Mouse (Mus musculus) intestine, embryonic 14.5 days (tissue): ENCODE measurements around the gene Sdha. TPM values are rescaled to one million over a fixed set of nuclear protein-coding genes. Genes with fewer than 3 reads are reported as not detected.

Experiments
- ATAC-seq: fragments of 200-750 bp; cut with Nextera tagmentation; replicated peaks from 2 replicates; pipeline ENCODE4 v1.8.0; 2017; ENCODE audit warnings: low read depth, moderate number of reproducible peaks, moderate TSS enrichment, moderate library complexity; ENCODE audit not compliant: low FRiP score, low TSS enrichment
- DNase-seq: peaks from one replicate; pipeline ENCODE4 v3.0.0-alpha.2; 2018; ENCODE audit warnings: low spot score
- H3K27ac ChIP-seq: fragments of 300-500 bp; sonication (generic); 2 replicates; pipeline ENCODE4 v1.5.1; 2014; ENCODE audit warnings: low read depth, mild to moderate bottlenecking, control low read depth
- H3K27me3 ChIP-seq: fragments of 300-500 bp; sonication (generic); replicated peaks from 2 replicates; pipeline ENCODE4 v1.6.1; 2014; ENCODE audit warnings: low read length, control low read depth; ENCODE audit not compliant: control insufficient read depth, insufficient read depth
- H3K36me3 ChIP-seq: fragments of 300-500 bp; sonication (generic); 2 replicates; pipeline ENCODE4 v1.6.1; 2014; ENCODE audit warnings: low read length, control low read depth; ENCODE audit not compliant: control insufficient read depth, insufficient read depth
- H3K4me1 ChIP-seq: fragments of 300-500 bp; sonication (generic); replicated peaks from 2 replicates; pipeline ENCODE4 v1.6.1; 2014; ENCODE audit warnings: low read length, control low read depth, mixed read lengths; ENCODE audit not compliant: control insufficient read depth, insufficient read depth
- H3K4me2 ChIP-seq: fragments of 300-500 bp; sonication (generic); 2 replicates; pipeline ENCODE4 v1.6.1; 2014; ENCODE audit warnings: low read length
- H3K4me3 ChIP-seq: fragments of 300-500 bp; sonication (generic); 2 replicates; pipeline ENCODE4 v1.5.1; 2014; ENCODE audit warnings: low read depth, low read length, control low read depth, mixed read lengths
- H3K9ac ChIP-seq: fragments of 300-500 bp; sonication (generic); 2 replicates; pipeline ENCODE4 v1.6.1; 2014; ENCODE audit warnings: mild to moderate bottlenecking, low read length
- H3K9me3 ChIP-seq: fragments of 300-500 bp; sonication (generic); 2 replicates; pipeline ENCODE4 v1.6.1; 2016; ENCODE audit warnings: low read length, control low read depth; ENCODE audit not compliant: control insufficient read depth
- WGBS: fragments of 180-500 bp; shearing (Covaris S2); extraction: QIAGEN DNeasy Blood & Tissue Kit; methylation state at CpG from one replicate; pipeline ENCODE4 v1.1.7; 2014; 5-methylcytosine and 5-hydroxymethylcytosine counted together
- polyA plus RNA-seq: library from polyadenylated mRNA; unstranded; fragments of >200 nt; fragmentation: Nextera tagmentation; extraction: Ambion mirVana; gene quantifications from 2 replicates; pipeline ENCODE4 v1.2.1, GENCODE M21; 2014

Sdha gene
- 243 and 255 TPM in 2 replicates for polyA plus RNA-seq

DNA sequence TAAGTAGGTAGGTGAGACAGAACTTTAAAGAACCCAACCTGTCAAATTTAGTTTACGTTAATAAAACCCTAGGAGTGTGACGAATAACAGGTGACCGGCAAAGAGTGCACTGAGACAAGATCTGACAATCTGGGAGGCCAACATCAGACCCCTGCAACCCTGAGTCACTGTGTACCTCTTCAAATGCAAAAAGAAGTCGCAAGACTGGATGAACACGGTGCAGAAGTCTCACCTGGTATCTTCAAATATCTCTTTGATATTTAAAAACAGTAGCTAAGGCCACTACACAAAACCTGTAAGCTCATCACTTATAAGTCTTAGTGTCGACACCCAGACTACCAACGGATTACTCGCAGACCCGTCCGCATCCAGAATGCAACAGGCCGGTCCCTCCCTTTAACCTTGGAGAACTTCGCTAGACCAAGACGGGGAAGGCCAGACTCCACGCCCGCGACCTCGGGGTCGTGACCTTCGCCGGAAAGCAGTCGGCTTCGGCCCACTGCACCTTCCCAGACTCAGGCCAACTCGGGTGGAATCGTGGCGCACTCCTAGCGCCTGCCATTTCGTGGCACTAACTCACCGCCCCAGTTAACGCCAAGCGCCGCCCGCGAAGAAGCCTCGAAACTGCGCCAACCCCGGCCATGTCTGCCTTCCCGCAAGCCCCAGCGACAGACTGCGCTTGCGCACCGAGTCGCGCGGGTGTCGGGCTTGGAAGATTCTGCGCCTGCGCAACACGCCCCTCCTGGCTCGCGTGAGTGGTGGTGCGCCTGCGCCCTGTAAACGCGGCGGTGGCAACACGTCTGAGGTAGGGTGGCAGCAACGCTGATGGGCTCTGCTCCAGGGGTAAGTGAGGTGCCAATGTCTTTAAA is at the start of gene Sdha, which contains the start of gene Ccdc127:
Sdha (minus strand) TSS at position 715 of the 869 bp plus-strand sequence.
Ccdc127 (plus strand) TSS at position 744 of the 869 bp plus-strand sequence.
- Histone ChIP-seq H3K27me3 (no peaks in the 10 kb centered on the region), H3K36me3 (peaks cover 22% of the 10 kb centered on the region), H3K4me3 (peak within 1 kb of the TSS; percentile 93), H3K27ac (peak within 1 kb of the TSS; percentile 78; the same call in 1 of the 2 replicates), H3K4me1 (peaks cover 13% of the 10 kb centered on the region), H3K4me2 (peak within 1 kb of the TSS; percentile 84), H3K9me3 (no peaks in the 10 kb centered on the region), H3K9ac (peak within 1 kb of the TSS; percentile 91)
- DNase-seq (peak; percentile 97), ATAC-seq (peak; percentile 94)
- 1% methylated on average over 57 of the region's 57 CpGs for WGBS

DNA sequence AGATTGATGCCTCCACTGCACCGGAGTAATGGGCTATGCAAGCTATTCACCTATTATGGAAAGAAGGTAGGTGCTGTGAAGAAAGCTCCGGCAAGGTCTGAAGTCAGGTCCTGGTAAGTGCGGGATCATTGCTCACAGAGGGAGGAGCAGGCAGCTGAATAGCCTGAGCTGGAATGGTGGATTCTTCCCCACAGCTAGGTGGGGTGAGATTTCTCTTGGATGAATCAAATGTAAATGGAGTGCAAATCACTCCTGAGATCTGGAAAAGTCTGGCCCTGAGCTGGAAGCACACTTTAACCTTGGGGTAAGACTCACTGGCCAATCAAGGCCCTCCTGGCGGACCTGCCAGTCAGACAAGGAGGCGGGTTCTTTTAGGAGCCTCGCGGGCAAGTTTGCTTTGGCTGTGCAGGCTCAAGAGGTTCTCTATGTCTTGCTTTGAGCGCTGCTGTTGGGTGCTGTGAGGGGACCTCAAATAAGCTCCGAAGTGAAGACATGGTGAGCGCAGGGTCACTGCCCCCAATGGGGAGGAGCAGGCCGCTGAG is 49.3 kb upstream of the Sdha start, which contains the start of gene Ftl1-ps1:
Ftl1-ps1 (plus strand) TSS at position 397 of the 542 bp plus-strand sequence.
- H3K4me1 ChIP-seq: no peaks in the 10 kb centered on the region
- H3K36me3 ChIP-seq: no peaks in the 10 kb centered on the region
- no peak within 1 kb of the TSS for H3K27ac ChIP-seq
- H3K4me2 ChIP-seq: peak within 1 kb of the TSS; percentile 23; the same call in 1 of the 2 replicates
- WGBS: 13% methylated on average over 11 of the region's 11 CpGs
- no peak for DNase-seq
- no peaks in the 10 kb centered on the region for H3K27me3 ChIP-seq
- no peak for ATAC-seq
- no peaks in the 10 kb centered on the region for H3K9me3 ChIP-seq
- no peak within 1 kb of the TSS for H3K4me3 ChIP-seq
- no peak within 1 kb of the TSS for H3K9ac ChIP-seq

DNA sequence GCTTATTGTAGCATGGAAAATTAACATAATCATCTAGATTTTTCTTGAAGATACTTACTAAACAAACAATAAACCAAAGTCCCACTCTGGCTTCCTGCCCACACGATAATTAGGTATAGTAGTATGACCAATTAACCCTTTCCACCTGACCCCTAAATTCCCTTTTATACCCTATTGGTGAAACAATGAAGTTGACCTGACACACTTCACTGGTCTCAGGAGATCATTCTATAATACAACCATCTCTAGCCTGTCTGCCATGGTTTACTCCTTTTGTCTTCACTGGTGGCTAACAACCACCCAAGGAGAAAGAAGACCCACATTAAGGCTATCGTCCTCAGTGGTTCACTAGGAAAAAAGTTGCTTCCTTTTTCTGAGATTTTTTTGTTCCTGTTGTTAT is 41.1 kb upstream of the Sdha start:
- WGBS: 78% methylated on average over 2 of the region's 2 CpGs
- H3K36me3 ChIP-seq: no peaks in the 10 kb centered on the region
- no peak overlapping the region for H3K27ac ChIP-seq
- H3K27me3 ChIP-seq: no peaks in the 10 kb centered on the region
- no peak overlapping the region for H3K9ac ChIP-seq
- H3K4me2 ChIP-seq: no peak overlapping the region
- H3K4me1 ChIP-seq: no peaks in the 10 kb centered on the region
- DNase-seq (no peak), ATAC-seq (no peak)
- H3K4me3 ChIP-seq: no peak overlapping the region
- no peaks in the 10 kb centered on the region for H3K9me3 ChIP-seq

- H3K27ac ChIP-seq: no peak within 1 kb of the TSS
- ATAC-seq (peak; percentile 88), DNase-seq (peak; percentile 86)
- H3K4me1 ChIP-seq: no peaks in the 10 kb centered on the region
- H3K4me3 ChIP-seq: peak within 1 kb of the TSS; percentile 87
- H3K27me3 ChIP-seq: no peaks in the 10 kb centered on the region
- no peaks in the 10 kb centered on the region for H3K36me3 ChIP-seq
- H3K9ac ChIP-seq: peak within 1 kb of the TSS; percentile 69
- no peaks in the 10 kb centered on the region for H3K9me3 ChIP-seq
- peak within 1 kb of the TSS; percentile 74 for H3K4me2 ChIP-seq
- WGBS: 2% methylated on average over 14 of the region's 14 CpGs
Measured at GRCm38 (mm10) chr13:74390371-74390990, 40.4 kb upstream of the Sdha start, which contains the start of gene Zfp72. Zfp72 (minus strand) TSS chr13:74390836.

DNA sequence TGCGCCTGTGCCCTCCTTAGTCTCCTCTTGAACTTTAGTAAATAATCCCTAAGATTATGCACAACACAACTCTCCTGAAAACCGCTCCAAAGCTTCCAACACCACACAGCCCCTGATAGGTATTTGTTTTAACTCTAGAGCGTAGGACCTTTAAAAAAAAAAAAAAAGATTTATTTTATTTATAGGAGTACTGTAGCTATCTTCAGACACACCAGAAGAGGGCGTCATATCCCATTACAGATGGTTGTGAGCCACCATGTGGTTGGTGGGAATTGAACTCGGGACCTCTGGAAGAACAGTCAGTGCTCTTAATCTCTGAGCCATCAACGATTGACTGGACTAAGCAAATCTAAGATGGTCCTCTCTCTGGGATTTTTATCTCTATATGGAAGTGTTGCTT is 39.6 kb upstream of the Sdha start:
- H3K4me1 ChIP-seq: no peaks in the 10 kb centered on the region
- H3K4me3 ChIP-seq: peak overlapping the region; percentile 87
- ATAC-seq (no peak; the same call in 1 of the 2 replicates), DNase-seq (no peak)
- H3K27ac ChIP-seq: no peak overlapping the region
- no peaks in the 10 kb centered on the region for H3K27me3 ChIP-seq
- WGBS: 65% methylated on average over 6 of the region's 6 CpGs
- H3K4me2 ChIP-seq: peak overlapping the region; percentile 74
- H3K36me3 ChIP-seq: no peaks in the 10 kb centered on the region
- H3K9me3 ChIP-seq: no peaks in the 10 kb centered on the region
- no peak overlapping the region for H3K9ac ChIP-seq

GRCm38 (mm10) chr13:74382289-74382688 is 32.2 kb upstream of the Sdha start:
- Histone ChIP-seq H3K9ac (no peak overlapping the region), H3K9me3 (no peaks in the 10 kb centered on the region), H3K4me1 (no peaks in the 10 kb centered on the region; the same call in 1 of the 2 replicates), H3K27me3 (no peaks in the 10 kb centered on the region), H3K4me3 (no peak overlapping the region), H3K4me2 (no peak overlapping the region), H3K36me3 (no peaks in the 10 kb centered on the region), H3K27ac (no peak overlapping the region)
- WGBS: 53% methylated on average over 3 of the region's 3 CpGs
- ATAC-seq: no peak
- no peak for DNase-seq

DNA sequence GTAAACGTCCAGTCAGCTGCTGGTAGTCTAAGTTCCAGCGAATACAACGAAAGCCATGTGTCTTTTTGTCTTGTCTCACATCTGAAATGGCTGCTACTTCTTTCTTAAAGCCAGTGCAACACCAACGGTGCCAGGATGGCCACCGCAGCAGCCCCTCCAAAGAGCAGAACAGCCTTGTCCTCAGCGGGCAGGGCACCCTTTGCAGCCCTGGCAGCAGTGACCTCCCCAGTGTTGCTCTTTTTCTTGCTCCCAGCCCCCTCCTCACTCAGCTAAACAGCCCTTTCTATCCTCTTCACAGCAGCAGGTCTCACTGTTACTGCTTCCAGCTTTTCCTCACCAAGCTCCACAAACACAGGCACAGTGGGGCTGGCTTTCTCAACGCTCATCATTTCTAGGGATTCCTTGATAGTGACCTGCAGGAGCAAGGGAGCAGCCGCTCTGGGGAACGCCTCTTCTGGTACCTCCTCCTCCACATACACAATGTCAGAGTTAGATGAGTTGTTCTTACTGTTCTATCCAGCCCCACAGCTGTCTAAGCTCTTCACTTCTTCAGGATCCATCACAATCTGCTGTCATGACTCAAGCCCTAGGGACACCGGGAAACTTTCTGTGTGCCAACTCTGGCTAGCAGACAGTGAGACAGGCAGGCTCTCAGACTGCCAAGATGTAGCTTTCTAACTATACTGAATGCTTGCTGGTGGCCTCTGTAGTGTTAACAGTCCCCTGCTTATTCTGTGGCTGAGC is 31.6 kb upstream of the Sdha start:
- no peaks in the 10 kb centered on the region for H3K27me3 ChIP-seq
- WGBS: 60% methylated on average over 10 of the region's 10 CpGs
- H3K4me2 ChIP-seq: no peak overlapping the region
- H3K4me1 ChIP-seq: no peaks in the 10 kb centered on the region; the same call in 1 of the 2 replicates
- no peak for ATAC-seq
- no peak overlapping the region for H3K4me3 ChIP-seq
- H3K9ac ChIP-seq: no peak overlapping the region
- no peak overlapping the region for H3K27ac ChIP-seq
- no peak for DNase-seq
- no peaks in the 10 kb centered on the region for H3K36me3 ChIP-seq
- H3K9me3 ChIP-seq: no peaks in the 10 kb centered on the region

GRCm38 (mm10) chr13:74363859-74364235 is 13.8 kb upstream of the Sdha start, which contains the start of gene Lrrc14b:
Lrrc14b (minus strand) TSS chr13:74364005.
- peaks cover 28% of the 10 kb centered on the region for H3K36me3 ChIP-seq

More at GRCm38 (mm10) chr13:74363859-74364235, 13.8 kb upstream of the Sdha start, which contains the start of gene Lrrc14b:
- no peaks in the 10 kb centered on the region for H3K4me1 ChIP-seq
- DNase-seq (no peak), ATAC-seq (no peak)
- no peak within 1 kb of the TSS for H3K4me3 ChIP-seq
- H3K9me3 ChIP-seq: no peaks in the 10 kb centered on the region
- WGBS: 69% methylated on average over 8 of the region's 8 CpGs
- H3K27me3 ChIP-seq: no peaks in the 10 kb centered on the region
- H3K27ac ChIP-seq: no peak within 1 kb of the TSS
- no peak within 1 kb of the TSS for H3K4me2 ChIP-seq
- no peak within 1 kb of the TSS for H3K9ac ChIP-seq
